9 mouse cellular contexts compared by ENCODE assay signal in genomic region chr4:42876586-42877291, GRCm38 (mm10). TPM values are rescaled to one million over a fixed set of nuclear protein-coding genes. Genes with fewer than 3 reads are reported as not detected.
DNase-seq lines count a peak whose midpoint lies in the region; ATAC-seq and TF ChIP-seq lines count a peak whose summit lies in the region.
"Had no signal": no experiment of that assay in that cellular context is flagged by ENCODE, and none has a peak within 500 bp of the region (broad histone marks: within the 10 kb centered on the region; RNA-seq: fewer than 3 reads in every experiment).

No protein-coding gene starts in this region.

- no peaks in the 10 kb centered on the region for H3K36me3 ChIP-seq in limb, embryonic 14.5 days (ENCODE audit: control insufficient read depth, insufficient read depth, low read length)
- H3K36me3 ChIP-seq in midbrain, embryonic 16.5 days (ENCODE audit: control insufficient read depth, insufficient read depth, low read length), result no peaks in the 10 kb centered on the region
- no peaks in the 10 kb centered on the region for H3K36me3 ChIP-seq in stomach, embryonic 16.5 days (ENCODE audit: control insufficient read depth, insufficient read depth, low read length)

- peak; percentile 81 for ATAC-seq in limb, embryonic 14.5 days (ENCODE audit: low FRiP score, low read depth)
- peak; percentile 96 for ATAC-seq in midbrain, embryonic 16.5 days
- peak; percentile 68; the same call in 1 of the 2 replicates for ATAC-seq in stomach, embryonic 16.5 days (ENCODE audit: insufficient read depth, low FRiP score)

- H3K4me1 ChIP-seq in limb, embryonic 14.5 days (ENCODE audit: control insufficient read depth, insufficient read depth, low read length), result no peaks in the 10 kb centered on the region
- H3K4me1 ChIP-seq in midbrain, embryonic 16.5 days (ENCODE audit: control insufficient read depth, insufficient read depth, low read length), result no peaks in the 10 kb centered on the region
- no peaks in the 10 kb centered on the region for H3K4me1 ChIP-seq in stomach, embryonic 16.5 days (ENCODE audit: control insufficient read depth, insufficient read depth, low read length)

- peak; percentile 58 for DNase-seq in CD4-positive helper T cell, adult 2 months (ENCODE audit: low read depth, low spot score)
- peak; percentile 37 to 56 for DNase-seq in adrenal gland, adult 18-20 months (ENCODE audit: low spot score in 2 of 2)
- peak; percentile 86 for DNase-seq in embryo, embryonic 10.5 days (ENCODE audit: low spot score)
- DNase-seq in heart, adult 9 months (ENCODE audit: low spot score in 2 of 2), result peak; percentile 24 to 44
- peak; percentile 44 to 49 for DNase-seq in kidney, adult 8-10 months
- DNase-seq in limb, embryonic 14.5 days (ENCODE audit: low spot score), result peak; percentile 80

- no peak overlapping the region for H3K4me3 ChIP-seq in limb, embryonic 14.5 days (replicated peaks; ENCODE audit: low read length)
- H3K4me3 ChIP-seq in midbrain, embryonic 16.5 days (ENCODE audit: low read depth, low read length), result no peak overlapping the region
- no peak overlapping the region for H3K4me3 ChIP-seq in stomach, embryonic 16.5 days (replicated peaks; ENCODE audit: low read length)
- H3K4me3 ChIP-seq: erythroblast, embryonic 14.5 days had no signal

- no peak for TF ChIP-seq POLR2A in limb, embryonic 14.5 days (IDR thresholded peaks at IDR 0.05; ENCODE audit: borderline replicate concordance, extremely low read depth, insufficient read depth, insufficient read length)

- no peaks in the 10 kb centered on the region for H3K27me3 ChIP-seq in limb, embryonic 14.5 days (ENCODE audit: control insufficient read depth, insufficient read depth, low read length)
- no peaks in the 10 kb centered on the region for H3K27me3 ChIP-seq in midbrain, embryonic 16.5 days (ENCODE audit: control insufficient read depth, insufficient read depth, low read depth, low read length)
- H3K27me3 ChIP-seq in stomach, embryonic 16.5 days (ENCODE audit: control insufficient read depth, insufficient read depth, low read length), result no peaks in the 10 kb centered on the region

- no peaks in the 10 kb centered on the region for H3K9me3 ChIP-seq in limb, embryonic 14.5 days (ENCODE audit: control insufficient read depth, low read length)
- no peaks in the 10 kb centered on the region for H3K9me3 ChIP-seq in midbrain, embryonic 16.5 days (replicated peaks; ENCODE audit: control insufficient read depth, low read length, poor library complexity, severe bottlenecking)
- H3K9me3 ChIP-seq in stomach, embryonic 16.5 days (replicated peaks; ENCODE audit: control insufficient read depth, low read length), result no peaks in the 10 kb centered on the region

- 37% methylated on average over 5 of the region's 5 CpGs for WGBS in limb, embryonic 14.5 days
- WGBS in midbrain, embryonic 16.5 days, result 40% methylated on average over 5 of the region's 5 CpGs
- WGBS in stomach, embryonic 16.5 days, result 29% methylated on average over 5 of the region's 5 CpGs

- no peak overlapping the region for H3K4me2 ChIP-seq in limb, embryonic 14.5 days (replicated peaks; ENCODE audit: low read depth, low read length, severe bottlenecking)
- no peak overlapping the region for H3K4me2 ChIP-seq in midbrain, embryonic 16.5 days (ENCODE audit: low read length)
- no peak overlapping the region for H3K4me2 ChIP-seq in stomach, embryonic 16.5 days (ENCODE audit: low read depth, low read length)

- H3K9ac ChIP-seq in limb, embryonic 14.5 days (ENCODE audit: low read depth, low read length, severe bottlenecking), result no peak overlapping the region
- H3K9ac ChIP-seq in midbrain, embryonic 16.5 days (ENCODE audit: low read depth, low read length), result no peak overlapping the region; the same call in 1 of the 2 replicates
- no peak overlapping the region for H3K9ac ChIP-seq in stomach, embryonic 16.5 days (ENCODE audit: low read length)

- no peak overlapping the region for H3K27ac ChIP-seq in limb, embryonic 14.5 days (replicated peaks; ENCODE audit: low read depth, low read length)
- H3K27ac ChIP-seq in midbrain, embryonic 16.5 days (ENCODE audit: low read length), result no peak overlapping the region
- H3K27ac ChIP-seq in stomach, embryonic 16.5 days (ENCODE audit: low read length), result no peak overlapping the region

RNA-seq across cellular contexts. Expression of gene Fam205c, which starts 2.7 kb away (rescaled TPM):
- under 1 TPM in 1 of 2 experiments, not detected in 1; 0.19 TPM for total RNA-seq in adrenal gland, adult 18-20 months (2021)
- not detected in 2 replicates for polyA plus RNA-seq in limb, embryonic 14.5 days (2012; rRNA removed)
- polyA plus RNA-seq in limb, embryonic 14.5 days (2014; fragmentation: Nextera tagmentation; extraction: Ambion mirVana), result 0.55 TPM in 1 of 2 replicates, not detected in the other
- 2.0 and 2.3 TPM in 2 replicates for polyA plus RNA-seq in midbrain, embryonic 16.5 days (2015; fragmentation: Nextera tagmentation; extraction: Ambion mirVana)
- polyA plus RNA-seq in stomach, embryonic 16.5 days (2015; fragmentation: Nextera tagmentation; extraction: Ambion mirVana), result 0.46 and 0.52 TPM in 2 replicates
- polyA plus RNA-seq: erythroblast, embryonic 14.5 days had no signal

RNA-seq across cellular contexts. Expression of gene Gm12394, which starts 20.2 kb away (rescaled TPM):
- under 1 TPM in 1 of 2 experiments, not detected in 1; 0.27 TPM for total RNA-seq in adrenal gland, adult 18-20 months (2021)
- polyA plus RNA-seq in limb, embryonic 14.5 days (2012; rRNA removed), result 0.01 TPM in 1 of 2 replicates, not detected in the other
- polyA plus RNA-seq in limb, embryonic 14.5 days (2014; fragmentation: Nextera tagmentation; extraction: Ambion mirVana), result 0.21 and 0.23 TPM in 2 replicates
- 0.67 and 0.76 TPM in 2 replicates for polyA plus RNA-seq in midbrain, embryonic 16.5 days (2015; fragmentation: Nextera tagmentation; extraction: Ambion mirVana)
- 0.07 and 0.15 TPM in 2 replicates for polyA plus RNA-seq in stomach, embryonic 16.5 days (2015; fragmentation: Nextera tagmentation; extraction: Ambion mirVana)
- polyA plus RNA-seq: erythroblast, embryonic 14.5 days had no signal

RNA-seq across cellular contexts. Expression of gene Fam205a1, which starts 23.1 kb away (rescaled TPM):
- not detected for total RNA-seq in adrenal gland, adult 18-20 months (2021)
- polyA plus RNA-seq in limb, embryonic 14.5 days (2012; rRNA removed), result not detected in 2 replicates
- polyA plus RNA-seq in limb, embryonic 14.5 days (2014; fragmentation: Nextera tagmentation; extraction: Ambion mirVana), result 0.06 TPM in 2 replicates
- polyA plus RNA-seq in midbrain, embryonic 16.5 days (2015; fragmentation: Nextera tagmentation; extraction: Ambion mirVana), result 0.06 TPM in 1 of 2 replicates, not detected in the other
- 0.04 TPM in 1 of 2 replicates, not detected in the other for polyA plus RNA-seq in stomach, embryonic 16.5 days (2015; fragmentation: Nextera tagmentation; extraction: Ambion mirVana)
- polyA plus RNA-seq: erythroblast, embryonic 14.5 days had no signal

RNA-seq across cellular contexts. Expression of gene Phf24, which starts 39.7 kb away (rescaled TPM):
- 1 to 10 TPM; 1.6 to 1.8 TPM for total RNA-seq in adrenal gland, adult 18-20 months (2021)
- 2.4 and 2.7 TPM in 2 replicates for polyA plus RNA-seq in limb, embryonic 14.5 days (2012; rRNA removed)
- 1.1 and 1.2 TPM in 2 replicates for polyA plus RNA-seq in limb, embryonic 14.5 days (2014; fragmentation: Nextera tagmentation; extraction: Ambion mirVana)
- polyA plus RNA-seq in midbrain, embryonic 16.5 days (2015; fragmentation: Nextera tagmentation; extraction: Ambion mirVana), result 44.1 and 45.8 TPM in 2 replicates
- 2.2 and 2.5 TPM in 2 replicates for polyA plus RNA-seq in stomach, embryonic 16.5 days (2015; fragmentation: Nextera tagmentation; extraction: Ambion mirVana)
- polyA plus RNA-seq: erythroblast, embryonic 14.5 days had no signal

Comparison
In these comparisons a context has a peak if more than half of its experiments do, and no peak if none do; other contexts are left out.
1. DNase-seq: peak in every context shown above with its lines; median percentile 86 in embryo, embryonic 10.5 days; 80 in limb, embryonic 14.5 days; 58 in CD4-positive helper T cell, adult 2 months; 46 in adrenal gland, adult 18-20 months; 46 in kidney, adult 8-10 months; 34 in heart, adult 9 months.